Mouse (Mus musculus): ENCODE measurements at regions not wholly inside any gene's neighbourhood (a gene's known extent, or its start where the extent isn't known, plus 50 kb on each side); places are given as distances from the start of the nearest gene placed in this dataset.

- no peak for ATAC-seq (ENCODE audit: insufficient read depth, low FRiP score)
- 94% methylated on average over 16 of the region's 16 CpGs for WGBS
- H3K4me1 ChIP-seq (ENCODE audit: control insufficient read depth, insufficient read depth, low read length), result peaks cover 20% of the 10 kb centered on the region; the same call in 1 of the 2 replicates
Measured at GRCm38 (mm10) chr17:84002327-84002726, 154.6 kb upstream of the Haao start.

GRCm38 (mm10) chr17:84000115-84000514, 152.4 kb upstream of the Haao start:
- peak overlapping the region; percentile 94 for H3K27ac ChIP-seq (ENCODE audit: low read length)
- no peaks in the 10 kb centered on the region for H3K9me3 ChIP-seq (replicated peaks; ENCODE audit: control insufficient read depth, low read length)
- H3K4me3 ChIP-seq (replicated peaks; ENCODE audit: low read length), result no peak overlapping the region
- H3K9ac ChIP-seq (ENCODE audit: low read length), result no peak overlapping the region
- H3K4me1 ChIP-seq (ENCODE audit: control insufficient read depth, insufficient read depth, low read length), result peaks cover 20% of the 10 kb centered on the region; the same call in 1 of the 2 replicates
- 48% methylated on average over 6 of the region's 6 CpGs for WGBS
- no peaks in the 10 kb centered on the region for H3K27me3 ChIP-seq (ENCODE audit: control insufficient read depth, insufficient read depth, low read length)
- peak; percentile 66 for ATAC-seq (ENCODE audit: insufficient read depth, low FRiP score)
- H3K36me3 ChIP-seq (ENCODE audit: control insufficient read depth, insufficient read depth, low read length), result no peaks in the 10 kb centered on the region
- H3K4me2 ChIP-seq (ENCODE audit: low read depth, low read length), result peak overlapping the region; percentile 40; the same call in 1 of the 2 replicates

More at GRCm38 (mm10) chr17:84002327-84002726, 154.6 kb upstream of the Haao start:
- Histone ChIP-seq H3K4me2 (ENCODE audit: low read depth, low read length) (no peak overlapping the region), H3K9me3 (replicated peaks; ENCODE audit: control insufficient read depth, low read length) (no peaks in the 10 kb centered on the region), H3K27ac (ENCODE audit: low read length) (no peak overlapping the region), H3K4me3 (replicated peaks; ENCODE audit: low read length) (no peak overlapping the region), H3K9ac (ENCODE audit: low read length) (no peak overlapping the region), H3K27me3 (ENCODE audit: control insufficient read depth, insufficient read depth, low read length) (no peaks in the 10 kb centered on the region), H3K36me3 (ENCODE audit: control insufficient read depth, insufficient read depth, low read length) (no peaks in the 10 kb centered on the region)

GRCm38 (mm10) chr17:83998972-83999545, 151.3 kb upstream of the Haao start:
- H3K4me2 ChIP-seq (ENCODE audit: low read depth, low read length), result peak overlapping the region; percentile 40
- no peaks in the 10 kb centered on the region for H3K36me3 ChIP-seq (ENCODE audit: control insufficient read depth, insufficient read depth, low read length)
- H3K4me3 ChIP-seq (replicated peaks; ENCODE audit: low read length), result 0 out of 2 replicates have a peak overlapping the region, but pooled peaks have one; percentile 13
- H3K27me3 ChIP-seq (ENCODE audit: control insufficient read depth, insufficient read depth, low read length), result no peaks in the 10 kb centered on the region
- peak; percentile 92 for ATAC-seq (ENCODE audit: insufficient read depth, low FRiP score)
- peak overlapping the region; percentile 94 for H3K27ac ChIP-seq (ENCODE audit: low read length)
- 44% methylated on average over 10 of the region's 10 CpGs for WGBS
- no peaks in the 10 kb centered on the region for H3K9me3 ChIP-seq (replicated peaks; ENCODE audit: control insufficient read depth, low read length)
- H3K4me1 ChIP-seq (ENCODE audit: control insufficient read depth, insufficient read depth, low read length), result peaks cover 13% of the 10 kb centered on the region; the same call in 1 of the 2 replicates
- peak overlapping the region; percentile 44; the same call in 1 of the 2 replicates for H3K9ac ChIP-seq (ENCODE audit: low read length)

- Histone ChIP-seq H3K4me1 (ENCODE audit: control insufficient read depth, insufficient read depth, low read length) (0 out of 2 replicates have a peak, but pooled peaks cover 8% of the 10 kb centered on the region), H3K9me3 (replicated peaks; ENCODE audit: control insufficient read depth, low read length) (no peaks in the 10 kb centered on the region), H3K27ac (ENCODE audit: low read length) (peak overlapping the region; percentile 94), H3K27me3 (ENCODE audit: control insufficient read depth, insufficient read depth, low read length) (no peaks in the 10 kb centered on the region), H3K36me3 (ENCODE audit: control insufficient read depth, insufficient read depth, low read length) (no peaks in the 10 kb centered on the region), H3K4me2 (ENCODE audit: low read depth, low read length) (peak overlapping the region; percentile 33), H3K9ac (ENCODE audit: low read length) (peak overlapping the region; percentile 46), H3K4me3 (replicated peaks; ENCODE audit: low read length) (no peak overlapping the region)
- WGBS, result 69% methylated on average over 7 of the region's 7 CpGs
- no peak for ATAC-seq (ENCODE audit: insufficient read depth, low FRiP score)
Measured at GRCm38 (mm10) chr17:83998341-83998740, 150.6 kb upstream of the Haao start.

- Histone ChIP-seq H3K9me3 (replicated peaks; ENCODE audit: control insufficient read depth, low read length) (no peaks in the 10 kb centered on the region), H3K9ac (ENCODE audit: low read length) (peak overlapping the region; percentile 46), H3K27ac (ENCODE audit: low read length) (peak overlapping the region; percentile 94), H3K4me1 (ENCODE audit: control insufficient read depth, insufficient read depth, low read length) (0 out of 2 replicates have a peak, but pooled peaks cover 7% of the 10 kb centered on the region), H3K27me3 (ENCODE audit: control insufficient read depth, insufficient read depth, low read length) (no peaks in the 10 kb centered on the region), H3K36me3 (ENCODE audit: control insufficient read depth, insufficient read depth, low read length) (no peaks in the 10 kb centered on the region), H3K4me2 (ENCODE audit: low read depth, low read length) (peak overlapping the region; percentile 33; the same call in 1 of the 2 replicates), H3K4me3 (replicated peaks; ENCODE audit: low read length) (no peak overlapping the region)
- WGBS, result 80% methylated on average over 11 of the region's 11 CpGs
- no peak for ATAC-seq (ENCODE audit: insufficient read depth, low FRiP score)
Measured at GRCm38 (mm10) chr17:83997778-83998177, 150.0 kb upstream of the Haao start.

- H3K27me3 ChIP-seq (ENCODE audit: control insufficient read depth, insufficient read depth, low read length), result no peaks in the 10 kb centered on the region
- H3K9me3 ChIP-seq (replicated peaks; ENCODE audit: control insufficient read depth, low read length), result no peaks in the 10 kb centered on the region
- ATAC-seq (ENCODE audit: insufficient read depth, low FRiP score), result no peak
- no peak overlapping the region for H3K4me3 ChIP-seq (replicated peaks; ENCODE audit: low read length)
- no peak overlapping the region for H3K9ac ChIP-seq (ENCODE audit: low read length)
- no peak overlapping the region for H3K4me2 ChIP-seq (ENCODE audit: low read depth, low read length)
- H3K27ac ChIP-seq (ENCODE audit: low read length), result no peak overlapping the region
- H3K4me1 ChIP-seq (ENCODE audit: control insufficient read depth, insufficient read depth, low read length), result peaks cover 31% of the 10 kb centered on the region
- H3K36me3 ChIP-seq (ENCODE audit: control insufficient read depth, insufficient read depth, low read length), result no peaks in the 10 kb centered on the region
- 77% methylated on average over 2 of the region's 2 CpGs for WGBS
Measured at GRCm38 (mm10) chr17:83993028-83993427, 145.3 kb upstream of the Haao start.

GRCm38 (mm10) chr17:83990421-83991365, 142.9 kb upstream of the Haao start:
- peak overlapping the region; percentile 57 for H3K9ac ChIP-seq (ENCODE audit: low read length)
- ATAC-seq (ENCODE audit: insufficient read depth, low FRiP score), result peak; percentile 91
- H3K27me3 ChIP-seq (ENCODE audit: control insufficient read depth, insufficient read depth, low read length), result no peaks in the 10 kb centered on the region
- peak overlapping the region; percentile 95 for H3K27ac ChIP-seq (ENCODE audit: low read length)
- peaks cover 47% of the 10 kb centered on the region for H3K4me1 ChIP-seq (ENCODE audit: control insufficient read depth, insufficient read depth, low read length)
- no peaks in the 10 kb centered on the region for H3K36me3 ChIP-seq (ENCODE audit: control insufficient read depth, insufficient read depth, low read length)
- no peaks in the 10 kb centered on the region for H3K9me3 ChIP-seq (replicated peaks; ENCODE audit: control insufficient read depth, low read length)
- 48% methylated on average over 13 of the region's 13 CpGs for WGBS
- no peak overlapping the region for H3K4me3 ChIP-seq (replicated peaks; ENCODE audit: low read length)
- no peak overlapping the region for H3K4me2 ChIP-seq (ENCODE audit: low read depth, low read length)

- no peak for ATAC-seq (ENCODE audit: insufficient read depth, low FRiP score)
- WGBS, result 41% methylated on average over 6 of the region's 6 CpGs
- Histone ChIP-seq H3K36me3 (ENCODE audit: control insufficient read depth, insufficient read depth, low read length) (no peaks in the 10 kb centered on the region), H3K4me3 (replicated peaks; ENCODE audit: low read length) (no peak overlapping the region), H3K9me3 (replicated peaks; ENCODE audit: control insufficient read depth, low read length) (0 out of 2 replicates have a peak, but pooled peaks cover 3% of the 10 kb centered on the region), H3K27me3 (ENCODE audit: control insufficient read depth, insufficient read depth, low read length) (no peaks in the 10 kb centered on the region), H3K9ac (ENCODE audit: low read length) (no peak overlapping the region; the same call in 1 of the 2 replicates), H3K27ac (ENCODE audit: low read length) (peak overlapping the region; percentile 95), H3K4me2 (ENCODE audit: low read depth, low read length) (no peak overlapping the region), H3K4me1 (ENCODE audit: control insufficient read depth, insufficient read depth, low read length) (peaks cover 54% of the 10 kb centered on the region)
Measured at GRCm38 (mm10) chr17:83988897-83989296, 141.1 kb upstream of the Haao start.

- H3K4me3 ChIP-seq (replicated peaks; ENCODE audit: low read length), result no peak overlapping the region
- 0 out of 2 replicates have a peak, but pooled peaks cover 3% of the 10 kb centered on the region for H3K9me3 ChIP-seq (replicated peaks; ENCODE audit: control insufficient read depth, low read length)
- 79% methylated on average over 5 of the region's 5 CpGs for WGBS
- H3K9ac ChIP-seq (ENCODE audit: low read length), result no peak overlapping the region
- no peak for ATAC-seq (ENCODE audit: insufficient read depth, low FRiP score)
- peak overlapping the region; percentile 95; the same call in 1 of the 2 replicates for H3K27ac ChIP-seq (ENCODE audit: low read length)
- H3K4me1 ChIP-seq (ENCODE audit: control insufficient read depth, insufficient read depth, low read length), result peaks cover 59% of the 10 kb centered on the region
- H3K4me2 ChIP-seq (ENCODE audit: low read depth, low read length), result no peak overlapping the region
- no peaks in the 10 kb centered on the region for H3K36me3 ChIP-seq (ENCODE audit: control insufficient read depth, insufficient read depth, low read length)
- H3K27me3 ChIP-seq (ENCODE audit: control insufficient read depth, insufficient read depth, low read length), result no peaks in the 10 kb centered on the region
Measured at GRCm38 (mm10) chr17:83988165-83988564, 140.4 kb upstream of the Haao start.
